Mouse (Mus musculus): Measurements from ENCODE around the gene 2810004N23Rik.

- TF ChIP-seq POLR2A (IDR thresholded peaks at IDR 0.05; ENCODE audit: low read depth, low read length), result peak; percentile 24
- TF ChIP-seq CTCF (conservative IDR thresholded peaks at IDR 0.05; ENCODE audit: insufficient read depth, insufficient read length, low read depth, low read length), result no peak
These were observed 33.2 kb upstream of the 2810004N23Rik start for GRCm38 (mm10) chr8:124896010-124896631.
